Mouse (Mus musculus): ENCODE data around the gene Gzme. TPM values are rescaled to one million over a fixed set of nuclear protein-coding genes. Genes with fewer than 3 reads are reported as not detected.

The Gzme gene
- total RNA-seq, 2 experiments from 2014 or later, result not detected

Small RNA genes lying within 50 kb of the gene (microRNA-seq; reads per million reads assigned to microRNA genes)
- not detected for gene Mir6949

Other genes with a start within 250 kb of the Gzme start
- gene Cbln3, start 236.2 kb downstream of the Gzme start, total RNA-seq (2021), result under 1 TPM; 0.44 to 0.74 TPM
- gene Khnyn, start 235.7 kb downstream of the Gzme start, total RNA-seq (2021), result 10 to 100 TPM; 12.5 to 13.4 TPM
- 10 to 100 TPM; 63.1 to 75.9 TPM for gene Sdr39u1, start 220.3 kb downstream of the Gzme start, total RNA-seq (2021)
- 10 to 100 TPM in 1 of 2 experiments, 1 to 10 TPM in 1; 9.8 to 12.4 TPM for gene Cma1, start 175.9 kb downstream of the Gzme start, total RNA-seq (2021)
- gene Cma2, start 169.6 kb downstream of the Gzme start, total RNA-seq (2021), result not detected
- not detected for gene Mcpt1, start 102.7 kb downstream of the Gzme start, total RNA-seq (2021)
- not detected for gene Mcpt9, start 90.1 kb downstream of the Gzme start, total RNA-seq (2021)
- not detected for gene Mcpt2, start 78.6 kb downstream of the Gzme start, total RNA-seq (2021)
- 1 to 10 TPM; 3.1 to 4.8 TPM for gene Mcpt4, start 58.3 kb downstream of the Gzme start, total RNA-seq (2021)
- gene Mcpt8, start 35.4 kb downstream of the Gzme start, total RNA-seq (2021), result not detected
- gene Ctsg, start 18.1 kb downstream of the Gzme start, total RNA-seq (2021), result under 1 TPM in 1 of 2 experiments, not detected in 1; 0.40 TPM
- not detected for gene Gzmd, start 12.0 kb upstream of the Gzme start, total RNA-seq (2021)
- not detected for gene Gzmg, start 39.0 kb upstream of the Gzme start, total RNA-seq (2021)
- gene Gzmn, start 54.0 kb upstream of the Gzme start, total RNA-seq (2021), result not detected
- not detected for gene Gzmf, start 90.8 kb upstream of the Gzme start, total RNA-seq (2021)
- gene Gzmc, start 114.0 kb upstream of the Gzme start, total RNA-seq (2021), result not detected
- gene Gzmb, start 141.6 kb upstream of the Gzme start, total RNA-seq (2021), result not detected
- under 1 TPM; 0.28 to 0.30 TPM for gene Atp12a, start 244.4 kb upstream of the Gzme start, total RNA-seq (2021)